Mouse (Mus musculus) embryonic facial prominence, embryonic 10.5 days (tissue): ENCODE data around the gene Cd151. TPM values are rescaled to one million over a fixed set of nuclear protein-coding genes. Genes with fewer than 3 reads are reported as not detected.

Source experiments
- DNase-seq: peaks from one replicate; pipeline ENCODE4 v3.0.0-alpha.2; 2017; ENCODE audit warnings: low spot score
- H3K27ac ChIP-seq: fragments of 300-500 bp; sonication (generic); replicated peaks from 2 replicates; pipeline ENCODE4 v1.5.1; 2016; ENCODE audit warnings: mild to moderate bottlenecking
- H3K27me3 ChIP-seq: fragments of 300-500 bp; sonication (generic); replicated peaks from 2 replicates; pipeline ENCODE4 v1.6.1; 2016; ENCODE audit warnings: low read depth, mild to moderate bottlenecking; ENCODE audit not compliant: poor library complexity, severe bottlenecking
- H3K36me3 ChIP-seq: fragments of 300-500 bp; sonication (generic); replicated peaks from 2 replicates; pipeline ENCODE4 v1.6.1; 2016; ENCODE audit warnings: mild to moderate bottlenecking, moderate library complexity
- H3K4me1 ChIP-seq: fragments of 300-500 bp; sonication (generic); 2 replicates; pipeline ENCODE4 v1.6.1; 2016
- H3K4me3 ChIP-seq: fragments of 300-500 bp; sonication (generic); 2 replicates; pipeline ENCODE4 v1.5.1; 2016; ENCODE audit warnings: mild to moderate bottlenecking, moderate library complexity
- H3K9me3 ChIP-seq: fragments of 300-500 bp; sonication (generic); 2 replicates; pipeline ENCODE4 v1.6.1; 2016; ENCODE audit warnings: mild to moderate bottlenecking
- WGBS: fragments of 180-500 bp; shearing (Covaris S2); methylation state at CpG from one replicate; pipeline ENCODE4 v1.1.7; 2016; 5-methylcytosine and 5-hydroxymethylcytosine counted together
- polyA plus RNA-seq: library from polyadenylated mRNA; unstranded; fragments of >200 nt; fragmentation: Nextera tagmentation; extraction: Ambion mirVana; gene quantifications from 2 replicates; pipeline ENCODE4 v1.2.1, GENCODE M21; 2016

Gene Cd151
- polyA plus RNA-seq, 1 experiment from 2014 or later, result 20.6 TPM

DNA sequence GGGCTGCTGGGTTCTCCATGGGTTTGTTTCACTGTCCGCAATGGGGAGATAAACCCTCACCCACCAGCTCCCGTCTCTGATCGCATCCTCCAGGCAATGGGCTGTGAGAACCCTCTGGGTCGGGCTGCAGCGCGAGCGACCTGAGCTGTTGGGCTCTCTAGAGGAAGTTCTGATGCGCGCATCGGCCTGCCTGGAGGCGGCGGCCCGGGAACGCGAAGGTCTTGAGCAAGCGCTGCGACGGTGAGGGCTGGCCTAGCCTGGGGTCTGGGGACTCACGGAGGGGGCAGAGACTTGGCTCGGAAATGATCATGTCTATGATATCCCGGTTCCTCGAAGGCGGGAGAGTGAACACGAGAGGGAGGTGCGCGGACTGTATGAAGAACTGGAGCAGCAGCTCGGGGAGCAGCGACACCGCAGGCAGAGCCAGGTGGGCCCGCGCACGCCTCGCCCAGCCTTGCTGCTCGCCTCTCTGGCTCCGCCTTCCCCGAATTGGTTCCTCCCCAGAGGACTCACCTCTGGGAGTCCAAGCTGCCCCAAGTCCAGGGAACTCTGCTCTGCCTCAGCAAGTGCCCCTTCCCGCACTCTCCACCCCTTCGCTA is 2.5 kb upstream of the Cd151 start:
- Histone ChIP-seq H3K9me3 (no peaks in the 10 kb centered on the region), H3K27me3 (peaks cover 74% of the 10 kb centered on the region), H3K4me1 (peaks cover 73% of the 10 kb centered on the region), H3K27ac (peak overlapping the region; percentile 21; the same call in 1 of the 2 replicates), H3K36me3 (peaks cover 8% of the 10 kb centered on the region), H3K4me3 (peak overlapping the region; percentile 48)
- DNase-seq, result peak; percentile 52
- WGBS, result 2% methylated on average over 38 of the region's 38 CpGs

DNA sequence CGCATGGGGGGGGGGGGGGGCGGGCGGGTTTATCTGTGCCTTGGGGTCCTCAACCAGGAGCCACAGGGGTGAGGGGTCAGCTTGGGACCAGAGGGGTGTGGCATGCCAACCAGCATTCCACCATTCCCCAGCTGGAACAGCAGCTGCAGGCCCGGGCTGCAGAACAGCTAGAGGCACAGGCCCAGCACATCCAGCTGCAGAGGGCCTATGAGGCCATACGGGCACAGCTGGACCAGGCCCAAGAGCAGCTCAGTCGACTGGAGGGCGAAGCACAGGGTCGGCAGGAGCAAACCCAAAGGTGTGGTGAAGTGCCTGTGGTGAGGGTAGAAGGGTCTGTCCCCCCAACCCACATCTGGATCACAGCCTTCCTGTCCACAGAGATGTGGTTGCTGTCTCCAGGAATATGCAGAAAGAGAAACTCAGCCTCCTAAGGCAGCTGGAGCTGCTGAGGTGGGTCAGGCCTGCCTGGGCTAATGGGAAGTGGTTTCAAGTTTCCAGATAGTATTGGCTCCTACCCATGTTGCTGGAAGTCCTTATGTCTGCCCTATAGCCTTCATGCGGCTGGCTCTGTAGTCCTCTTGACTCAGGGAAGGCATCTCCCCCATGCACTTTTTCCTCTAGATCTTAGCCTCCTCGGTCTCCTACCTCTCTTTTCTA is 1.7 kb upstream of the Cd151 start:
- WGBS, result 30% methylated on average over 10 of the region's 10 CpGs
- Histone ChIP-seq H3K27me3 (peaks cover 66% of the 10 kb centered on the region), H3K9me3 (no peaks in the 10 kb centered on the region), H3K36me3 (peaks cover 16% of the 10 kb centered on the region), H3K4me1 (peaks cover 77% of the 10 kb centered on the region), H3K27ac (no peak overlapping the region; the same call in 1 of the 2 replicates), H3K4me3 (peak overlapping the region; percentile 48)
- peak; percentile 42 for DNase-seq

DNA sequence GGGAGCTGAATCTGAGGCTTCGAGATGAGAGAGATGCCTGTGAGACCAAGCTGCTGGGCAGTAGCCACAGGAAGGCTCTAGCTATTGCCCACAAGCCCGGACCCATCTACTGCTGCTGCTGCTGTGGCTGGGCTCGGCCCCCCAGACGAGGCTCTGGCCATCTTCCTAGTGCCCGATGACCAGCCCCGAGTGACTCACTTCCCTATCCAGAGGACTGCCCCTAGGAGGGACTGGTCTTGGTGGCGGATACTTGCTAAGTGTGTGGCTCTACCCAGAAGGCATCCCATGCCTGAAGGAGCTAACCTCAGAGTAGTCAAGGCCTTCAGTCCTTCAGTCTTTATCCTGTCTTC is 1.2 kb upstream of the Cd151 start:
- 0 out of 2 replicates have a peak overlapping the region, but pooled peaks have one; percentile 48 for H3K4me3 ChIP-seq
- H3K27ac ChIP-seq, result no peak overlapping the region
- no peak for DNase-seq
- 74% methylated on average over 7 of the region's 7 CpGs for WGBS
- H3K27me3 ChIP-seq, result peaks cover 61% of the 10 kb centered on the region
- peaks cover 21% of the 10 kb centered on the region for H3K36me3 ChIP-seq
- H3K9me3 ChIP-seq, result no peaks in the 10 kb centered on the region
- H3K4me1 ChIP-seq, result peaks cover 77% of the 10 kb centered on the region

DNA sequence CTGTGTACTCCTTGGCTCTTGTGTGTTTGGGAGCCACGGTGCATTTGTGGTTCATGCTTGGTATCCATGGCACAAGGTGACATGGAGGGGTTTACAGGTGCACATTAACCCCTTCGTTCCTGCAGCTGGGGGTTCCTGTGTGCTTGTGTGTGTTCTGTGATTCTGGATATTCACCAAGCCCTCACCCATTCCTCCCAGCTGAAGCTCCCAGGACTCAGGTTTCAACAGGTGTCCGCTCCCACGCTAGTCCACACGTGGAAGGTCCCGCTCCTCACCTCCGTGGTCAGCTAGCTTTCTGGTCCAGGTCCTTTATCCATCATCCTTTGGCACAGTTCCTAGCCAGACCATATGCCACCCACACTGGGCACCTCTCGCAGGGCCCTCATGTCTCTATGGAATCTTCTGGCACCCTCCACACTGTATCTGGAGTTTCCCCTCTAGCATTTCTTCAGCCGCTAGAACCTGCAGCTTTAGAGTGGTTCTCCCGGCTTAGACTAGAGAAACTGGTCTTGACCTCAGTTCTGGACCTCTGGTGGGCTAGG is 514 bp upstream of the Cd151 start:
- Histone ChIP-seq H3K4me3 (peak overlapping the region; percentile 76), H3K27ac (peak overlapping the region; percentile 92), H3K27me3 (peaks cover 54% of the 10 kb centered on the region), H3K9me3 (no peaks in the 10 kb centered on the region), H3K4me1 (peaks cover 74% of the 10 kb centered on the region), H3K36me3 (peaks cover 28% of the 10 kb centered on the region)
- no peak for DNase-seq
- WGBS, result 59% methylated on average over 10 of the region's 10 CpGs

DNA sequence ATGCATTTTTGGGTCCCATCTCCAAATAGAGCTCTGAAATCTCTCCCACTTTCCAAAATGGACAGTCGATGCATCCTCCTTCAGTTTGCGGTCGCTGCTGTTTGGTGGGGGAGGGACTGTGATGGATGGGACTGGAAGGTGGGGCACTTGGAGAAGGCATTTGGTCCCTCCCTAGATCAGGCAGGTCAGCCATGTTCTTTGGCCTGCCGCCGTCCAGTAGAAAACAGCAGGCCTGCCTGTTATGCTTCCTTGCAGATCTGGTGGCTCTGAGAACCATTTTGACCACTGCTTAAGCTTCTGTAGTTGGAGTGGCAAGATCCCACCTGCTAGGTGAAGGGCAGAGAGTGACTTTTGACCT is 951 bp downstream of the Cd151 start:
- 19% methylated on average over 5 of the region's 5 CpGs for WGBS
- Histone ChIP-seq H3K4me3 (peak overlapping the region; percentile 76), H3K4me1 (peaks cover 63% of the 10 kb centered on the region), H3K9me3 (no peaks in the 10 kb centered on the region), H3K27ac (peak overlapping the region; percentile 92), H3K36me3 (peaks cover 40% of the 10 kb centered on the region), H3K27me3 (peaks cover 39% of the 10 kb centered on the region)
- peak; percentile 35 for DNase-seq

DNA sequence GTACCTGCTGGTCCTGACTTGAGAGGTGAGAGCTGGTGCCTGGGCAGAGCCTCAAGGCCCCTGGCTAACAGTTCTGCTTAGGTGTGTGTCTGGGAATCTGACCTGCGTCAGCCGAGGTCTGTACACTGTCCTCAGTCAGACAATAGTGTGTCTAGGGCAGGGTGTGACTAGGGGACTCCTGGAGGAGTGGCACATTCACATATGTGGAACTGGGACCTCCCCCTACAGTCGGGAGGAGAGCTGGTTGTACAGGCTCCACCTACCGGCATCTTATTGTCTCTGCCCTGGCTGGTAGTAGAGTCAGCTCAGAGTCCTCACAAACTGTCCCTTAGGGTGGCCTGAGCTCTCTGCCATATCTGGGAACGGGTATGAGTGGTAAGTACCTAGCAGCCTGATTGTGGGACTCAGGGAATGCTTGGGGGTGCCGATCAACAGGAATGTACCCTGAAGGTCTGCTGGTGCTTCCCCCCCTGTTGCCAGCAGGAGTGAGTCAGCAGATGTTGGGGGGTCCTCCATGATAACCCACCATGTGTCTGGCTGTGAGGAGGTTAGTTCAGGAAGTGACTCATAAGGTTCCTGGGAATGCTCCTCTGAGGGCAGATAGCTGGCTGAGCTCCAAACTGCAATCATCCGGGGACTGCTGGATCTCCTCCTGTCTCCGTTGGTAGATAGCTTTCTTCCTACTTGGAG is 1.5 kb downstream of the Cd151 start:
- Histone ChIP-seq H3K4me1 (peaks cover 67% of the 10 kb centered on the region), H3K36me3 (peaks cover 40% of the 10 kb centered on the region), H3K27me3 (peaks cover 34% of the 10 kb centered on the region), H3K27ac (peak overlapping the region; percentile 92), H3K9me3 (no peaks in the 10 kb centered on the region), H3K4me3 (peak overlapping the region; percentile 76)
- 27% methylated on average over 8 of the region's 8 CpGs for WGBS
- peak; percentile 73 for DNase-seq

DNA sequence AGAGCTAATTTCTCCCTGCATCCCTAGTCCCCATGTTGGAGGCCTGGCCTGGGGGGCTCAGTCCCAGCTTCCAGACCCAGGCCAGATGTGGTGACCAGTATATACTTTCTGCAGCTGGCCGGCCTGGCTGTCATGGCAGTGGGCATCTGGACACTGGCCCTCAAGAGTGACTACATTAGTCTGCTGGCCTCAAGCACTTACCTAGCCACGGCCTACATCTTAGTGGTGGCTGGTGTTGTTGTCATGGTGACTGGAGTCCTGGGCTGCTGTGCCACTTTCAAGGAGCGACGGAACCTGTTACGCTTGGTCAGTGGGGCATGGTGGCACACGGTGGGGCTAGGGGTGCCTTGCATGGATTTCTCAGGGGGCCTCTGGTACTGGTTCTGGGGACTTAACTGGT is 2.2 kb downstream of the Cd151 start:
- peaks cover 27% of the 10 kb centered on the region for H3K27me3 ChIP-seq
- WGBS, result 86% methylated on average over 6 of the region's 6 CpGs
- H3K4me3 ChIP-seq, result peak overlapping the region; percentile 76
- peaks cover 40% of the 10 kb centered on the region for H3K36me3 ChIP-seq
- DNase-seq, result no peak
- H3K27ac ChIP-seq, result peak overlapping the region; percentile 92
- peaks cover 67% of the 10 kb centered on the region for H3K4me1 ChIP-seq
- no peaks in the 10 kb centered on the region for H3K9me3 ChIP-seq

DNA sequence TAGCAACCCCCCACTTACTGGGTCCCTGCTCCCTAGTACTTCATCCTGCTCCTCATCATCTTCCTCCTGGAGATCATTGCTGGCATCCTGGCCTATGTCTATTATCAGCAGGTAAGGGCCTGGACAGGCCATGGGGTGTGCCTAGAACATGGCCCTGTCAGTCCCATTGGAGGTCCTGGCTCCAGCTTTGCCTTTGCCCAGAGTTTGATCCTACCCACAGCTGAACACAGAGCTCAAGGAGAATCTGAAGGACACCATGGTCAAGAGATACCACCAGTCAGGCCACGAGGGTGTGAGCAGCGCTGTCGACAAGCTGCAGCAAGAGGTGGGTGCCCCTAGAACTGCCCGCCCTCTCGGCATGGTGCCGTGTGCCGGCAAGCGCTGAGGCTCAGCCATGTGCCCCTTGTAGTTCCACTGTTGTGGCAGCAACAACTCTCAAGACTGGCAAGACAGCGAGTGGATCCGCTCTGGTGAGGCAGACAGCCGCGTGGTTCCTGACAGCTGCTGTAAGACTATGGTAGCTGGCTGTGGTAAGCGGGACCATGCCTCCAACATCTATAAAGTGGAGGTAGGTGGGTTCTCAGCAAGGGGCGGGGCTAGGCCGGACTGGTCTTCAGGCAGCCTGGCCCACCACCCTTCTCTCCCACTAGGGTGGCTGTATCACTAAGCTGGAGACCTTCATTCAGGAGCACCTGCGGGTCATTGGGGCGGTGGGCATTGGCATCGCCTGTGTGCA is 2.9 kb downstream of the Cd151 start:
- peak overlapping the region; percentile 76; the same call in 1 of the 2 replicates for H3K4me3 ChIP-seq
- no peak overlapping the region for H3K27ac ChIP-seq
- no peaks in the 10 kb centered on the region for H3K9me3 ChIP-seq
- peaks cover 62% of the 10 kb centered on the region for H3K4me1 ChIP-seq
- 92% methylated on average over 18 of the region's 18 CpGs for WGBS
- peaks cover 40% of the 10 kb centered on the region for H3K36me3 ChIP-seq
- peaks cover 20% of the 10 kb centered on the region for H3K27me3 ChIP-seq
- no peak for DNase-seq

DNA sequence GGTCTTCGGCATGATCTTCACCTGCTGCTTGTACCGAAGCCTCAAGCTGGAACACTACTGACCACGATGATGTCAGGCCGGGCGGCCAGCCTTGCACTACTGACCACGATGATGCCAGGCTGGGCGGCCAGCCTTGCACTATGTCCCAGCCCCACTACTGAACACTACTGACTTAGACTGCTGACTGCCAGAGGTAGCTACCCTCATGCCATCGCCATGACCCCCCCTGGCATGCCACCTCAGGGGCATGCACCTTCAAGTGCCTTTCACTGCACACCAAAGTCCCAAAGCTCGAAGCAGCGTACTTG is 3.4 kb downstream of the Cd151 start:
- H3K4me1 ChIP-seq, result peaks cover 60% of the 10 kb centered on the region
- no peaks in the 10 kb centered on the region for H3K9me3 ChIP-seq
- H3K36me3 ChIP-seq, result peaks cover 40% of the 10 kb centered on the region
- peaks cover 15% of the 10 kb centered on the region for H3K27me3 ChIP-seq
- WGBS, result 96% methylated on average over 10 of the region's 10 CpGs
- DNase-seq, result no peak
- no peak overlapping the region for H3K27ac ChIP-seq
- no peak overlapping the region for H3K4me3 ChIP-seq

DNA sequence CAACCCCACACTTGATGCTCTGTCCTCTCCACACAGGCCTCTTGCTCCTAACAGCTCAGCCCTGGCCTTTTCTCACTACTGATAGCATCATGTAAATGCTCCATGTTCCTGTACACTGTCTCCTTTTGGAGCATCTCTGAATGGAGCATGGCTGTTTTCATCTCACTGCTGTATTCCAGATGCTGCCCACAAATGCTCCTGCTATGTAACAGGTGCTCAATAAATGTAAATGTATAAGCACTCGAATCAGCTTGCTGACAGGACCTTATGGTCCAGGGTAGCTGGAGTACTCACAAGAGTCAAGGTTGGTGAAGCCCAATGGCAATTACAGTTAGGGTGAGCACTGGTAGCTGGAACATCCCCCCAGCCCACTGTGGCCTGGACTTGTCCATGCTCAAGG is 4.0 kb downstream of the Cd151 start:
- H3K4me1 ChIP-seq, result peaks cover 61% of the 10 kb centered on the region
- WGBS, result 92% methylated on average over 1 of the region's 1 CpGs

DNA sequence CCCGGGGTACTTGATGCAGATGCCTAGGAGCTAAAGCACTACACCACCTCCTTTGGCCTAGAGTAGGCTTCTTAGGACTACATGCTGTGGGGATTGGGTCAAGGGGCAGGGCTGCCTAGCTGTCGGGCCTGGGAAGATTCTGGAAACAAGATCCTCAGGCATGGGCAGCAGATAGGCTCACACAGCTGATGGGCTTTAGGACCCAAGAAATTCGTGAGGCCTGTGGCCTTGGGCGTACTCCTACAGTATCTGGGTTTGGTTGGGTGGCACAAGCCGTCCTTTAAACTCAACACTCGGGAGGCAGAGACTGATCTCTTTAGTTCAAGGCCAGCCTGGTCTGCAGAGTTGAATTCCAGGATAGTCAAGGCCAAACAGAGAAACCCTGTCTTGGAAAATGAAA is 5.0 kb downstream of the Cd151 start:
- WGBS, result 86% methylated on average over 6 of the region's 6 CpGs
- peaks cover 40% of the 10 kb centered on the region for H3K36me3 ChIP-seq
- H3K4me1 ChIP-seq, result peaks cover 62% of the 10 kb centered on the region
- H3K4me3 ChIP-seq, result no peak overlapping the region
- DNase-seq, result no peak
- H3K9me3 ChIP-seq, result no peaks in the 10 kb centered on the region
- H3K27me3 ChIP-seq, result peaks cover 8% of the 10 kb centered on the region; the same call in 1 of the 2 replicates
- no peak overlapping the region for H3K27ac ChIP-seq

More for the DNA sequence above, 4.0 kb downstream of the Cd151 start:
- Histone ChIP-seq H3K27ac (no peak overlapping the region), H3K36me3 (peaks cover 40% of the 10 kb centered on the region), H3K9me3 (no peaks in the 10 kb centered on the region), H3K27me3 (peaks cover 14% of the 10 kb centered on the region), H3K4me3 (peak overlapping the region; percentile 16; the same call in 1 of the 2 replicates)
- no peak for DNase-seq

DNA sequence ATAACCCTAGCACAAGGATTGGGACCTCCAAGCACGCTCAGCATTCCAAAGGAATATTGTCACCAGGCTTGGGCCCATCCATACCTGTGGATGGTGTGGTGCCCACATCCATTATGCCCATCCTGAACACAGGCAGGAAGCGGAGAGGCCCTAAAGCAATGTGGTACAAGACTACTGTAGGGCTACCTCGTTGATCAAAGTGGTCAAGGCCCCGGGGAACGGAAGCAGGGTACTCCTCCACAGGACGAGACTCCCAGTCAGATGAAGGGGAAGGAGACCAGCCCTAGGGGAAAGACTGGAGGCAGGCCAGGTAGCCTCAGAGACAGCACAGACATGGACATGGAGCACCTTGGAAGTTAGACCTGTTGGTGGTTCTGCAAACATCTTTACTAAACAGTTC is 5.6 kb downstream of the Cd151 start:
- no peak overlapping the region; the same call in 1 of the 2 replicates for H3K4me3 ChIP-seq
- H3K36me3 ChIP-seq, result peaks cover 40% of the 10 kb centered on the region
- 89% methylated on average over 6 of the region's 6 CpGs for WGBS
- peaks cover 8% of the 10 kb centered on the region; the same call in 1 of the 2 replicates for H3K27me3 ChIP-seq
- H3K27ac ChIP-seq, result no peak overlapping the region
- peaks cover 63% of the 10 kb centered on the region for H3K4me1 ChIP-seq
- H3K9me3 ChIP-seq, result no peaks in the 10 kb centered on the region
- no peak for DNase-seq
